Mouse (Mus musculus) B cell, adult 2 months (primary cell): ENCODE results near the gene Ppbp.
A peak's percentile ranks its signal among the peaks of the same experiment; 100 is the strongest.

ENCODE experiments used
- DNase-seq, 2 experiments: peaks; one replicate each; pipeline ENCODE4 v3.0.0; 2022

Ppbp gene

GRCm38 (mm10) chr5:90768218-90768617 lies at the start of gene Ppbp:
Ppbp (plus strand) TSS chr5:90768518.
- no peak for DNase-seq

DNA sequence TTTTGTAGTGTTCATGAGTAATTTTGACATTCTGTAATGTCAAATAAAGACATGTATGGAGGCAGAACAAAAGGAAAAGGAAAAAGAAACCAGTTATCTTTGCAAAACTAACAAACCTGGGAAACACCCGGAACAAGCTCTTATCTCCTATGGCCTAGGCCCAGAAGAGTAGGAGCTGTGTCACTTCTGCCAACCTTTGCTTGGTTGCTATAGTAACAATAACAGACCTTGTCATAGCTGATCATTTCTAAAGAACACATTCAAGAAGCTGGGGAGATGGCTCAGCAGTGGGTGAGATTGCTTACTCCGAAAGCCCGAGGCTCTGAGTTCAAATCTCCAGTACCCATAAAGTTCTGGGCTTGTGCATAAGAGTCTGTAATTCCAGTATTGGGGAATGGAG lies 45.7 kb upstream of the Ppbp start:
- no peak for DNase-seq

DNA sequence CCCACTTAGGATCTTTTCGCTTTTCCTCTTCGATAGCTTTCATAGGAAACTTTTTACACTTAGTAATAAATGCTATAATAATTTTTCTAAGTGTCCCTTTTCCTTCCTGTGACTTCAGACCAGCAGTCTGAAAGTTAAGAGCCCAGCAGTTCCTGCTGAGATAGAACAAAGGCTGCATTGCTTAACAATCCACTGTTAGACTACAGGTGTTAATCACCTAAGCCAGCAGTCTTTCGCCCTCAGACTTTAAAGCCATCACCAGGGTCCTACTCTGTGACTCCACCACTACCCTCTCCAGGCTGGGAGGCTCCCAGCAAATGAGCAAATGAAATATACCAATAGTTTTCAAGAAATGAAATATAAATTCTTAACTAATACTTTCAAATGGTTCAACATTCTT lies 40.1 kb upstream of the Ppbp start:
- DNase-seq = no peak

GRCm38 (mm10) chr5:90731480-90731879 lies 36.8 kb upstream of the Ppbp start:
- DNase-seq = no peak

- DNase-seq = peak; percentile 50 to 64
These were observed 26.3 kb upstream of the Ppbp start for GRCm38 (mm10) chr5:90742029-90742428.

GRCm38 (mm10) chr5:90753934-90754333 lies 14.4 kb upstream of the Ppbp start:
- DNase-seq = no peak

- DNase-seq = no peak
These were observed 10.2 kb upstream of the Ppbp start for GRCm38 (mm10) chr5:90758020-90758605.

GRCm38 (mm10) chr5:90759077-90760065 lies 8.9 kb upstream of the Ppbp start, which contains the start of gene Cxcl5:
Cxcl5 (plus strand) TSS chr5:90759360.
- DNase-seq = no peak

DNA sequence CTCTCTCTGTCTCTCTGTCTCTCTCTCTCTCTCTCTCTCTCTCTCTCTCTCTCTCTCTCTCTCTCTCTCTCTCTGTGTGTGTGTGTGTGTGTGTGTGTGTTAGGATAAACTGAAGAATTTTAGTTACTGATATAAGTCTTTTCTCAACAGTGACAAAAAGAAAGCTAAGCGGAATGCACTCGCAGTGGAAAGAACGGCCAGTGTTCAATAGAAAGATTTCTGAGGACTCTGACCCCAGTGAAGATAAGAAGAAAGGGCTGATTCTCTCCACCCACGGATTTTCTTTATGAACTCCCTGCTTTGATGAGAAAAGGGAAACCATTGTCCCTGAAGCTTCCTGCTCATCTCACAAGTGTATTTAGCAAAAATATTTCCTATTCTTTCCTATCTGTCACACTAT lies 8.0 kb upstream of the Ppbp start:
- DNase-seq = no peak

GRCm38 (mm10) chr5:90760844-90761243 lies 7.5 kb upstream of the Ppbp start:
- DNase-seq = no peak

- DNase-seq = no peak
These were observed 6.5 kb upstream of the Ppbp start for GRCm38 (mm10) chr5:90761834-90762233.

GRCm38 (mm10) chr5:90763912-90764665 lies 4.2 kb upstream of the Ppbp start:
- DNase-seq = no peak

- no peak for DNase-seq
These were observed 2.3 kb upstream of the Ppbp start for GRCm38 (mm10) chr5:90765821-90766606.

DNA sequence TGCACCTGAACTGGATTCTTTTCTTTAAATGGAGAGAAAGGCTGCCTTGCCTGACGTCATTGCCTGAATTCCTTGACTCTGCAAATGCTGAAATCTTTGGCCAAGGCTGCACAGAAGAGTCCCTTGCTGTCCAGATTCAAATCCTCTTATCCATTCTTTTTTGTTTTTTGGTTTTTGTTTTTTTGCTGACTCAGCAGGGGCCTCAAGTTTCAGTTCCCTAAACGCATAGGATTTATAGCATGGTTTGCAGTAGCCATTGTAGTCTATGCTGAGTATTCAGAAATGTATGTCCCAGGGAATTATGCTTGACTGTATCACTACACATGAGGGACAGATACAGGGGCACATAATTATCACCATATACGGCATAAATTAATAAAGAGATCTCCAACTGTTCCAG lies 3.1 kb downstream of the Ppbp start:
- DNase-seq = no peak

DNA sequence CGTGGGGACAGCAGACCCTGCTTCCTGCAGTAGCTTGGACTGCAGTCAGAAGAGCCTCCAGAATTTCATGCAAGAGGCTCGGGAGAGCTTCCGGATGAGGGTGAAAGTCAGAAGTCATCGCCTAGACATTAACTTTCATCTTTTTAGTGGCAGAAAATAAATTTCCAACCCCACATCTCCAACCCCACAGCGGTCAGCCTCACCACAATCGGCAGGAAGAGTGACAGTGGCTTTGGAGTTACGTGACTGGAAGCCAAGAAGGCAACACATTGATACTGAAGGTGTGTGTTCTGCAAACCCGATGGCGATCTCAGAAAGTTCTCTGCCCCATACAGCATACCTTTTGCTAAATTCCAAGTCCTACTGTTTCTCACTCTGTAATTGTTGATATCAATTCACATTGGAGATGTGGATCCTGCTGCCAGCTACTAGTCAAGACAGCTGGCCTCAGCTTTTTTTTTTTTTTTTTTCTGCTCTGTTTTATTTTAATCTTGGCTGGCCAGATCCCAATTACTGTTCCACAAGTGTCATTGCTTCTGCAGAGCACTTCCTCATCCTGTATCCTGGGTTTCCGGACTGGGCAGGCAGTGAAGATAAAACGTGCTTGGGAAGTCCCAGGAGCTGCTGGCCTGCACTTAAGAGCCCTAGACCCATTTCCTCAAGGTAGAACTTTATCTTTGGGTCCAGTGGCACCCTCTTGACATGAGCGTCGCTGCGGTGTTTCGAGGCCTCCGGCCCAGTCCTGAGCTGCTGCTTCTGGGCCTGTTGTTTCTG lies 3.7 kb downstream of the Ppbp start, which contains the start of gene Pf4:
TSS of gene Pf4 (plus strand) at position 556 of the 774 bp plus-strand sequence.
- DNase-seq = no peak

DNA sequence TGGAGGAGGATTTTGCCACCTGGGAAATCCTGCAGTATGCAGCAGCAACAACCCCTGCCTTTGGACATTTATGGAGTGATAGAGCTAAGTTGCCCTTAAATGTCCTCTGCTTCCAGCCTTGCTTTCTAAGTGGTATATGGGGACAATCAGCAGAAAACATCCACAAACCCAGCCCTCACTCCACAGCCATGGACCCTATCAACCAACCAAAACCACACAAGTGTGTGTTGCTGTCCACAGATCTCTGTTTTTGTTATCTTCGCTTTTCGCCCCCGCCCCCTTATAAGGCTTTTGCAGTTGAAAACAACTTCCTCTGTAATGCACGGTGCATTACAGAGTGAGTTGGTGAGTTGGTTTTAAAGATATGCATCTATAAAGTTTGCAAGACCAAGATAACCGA lies 7.2 kb downstream of the Ppbp start:
- DNase-seq = no peak

DNA sequence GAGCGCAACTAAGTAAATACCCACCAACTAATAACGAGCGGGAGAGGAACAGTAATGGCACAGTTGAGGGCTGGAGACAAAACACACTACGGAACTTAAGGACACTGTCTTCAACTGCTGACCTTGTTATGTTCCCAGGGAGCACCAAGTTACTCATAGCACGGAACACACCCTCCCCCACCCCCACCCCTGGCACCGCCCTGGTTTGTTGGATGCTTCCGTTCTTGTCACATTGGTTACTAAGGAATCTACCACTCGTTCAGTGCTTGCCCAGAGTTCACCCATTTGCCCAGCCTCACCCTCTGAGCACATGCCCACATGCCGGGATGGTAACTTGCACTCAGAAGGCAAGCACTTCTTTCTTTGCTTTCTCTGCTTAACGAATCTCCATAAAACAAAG lies 9.3 kb downstream of the Ppbp start:
- DNase-seq = no peak

DNA sequence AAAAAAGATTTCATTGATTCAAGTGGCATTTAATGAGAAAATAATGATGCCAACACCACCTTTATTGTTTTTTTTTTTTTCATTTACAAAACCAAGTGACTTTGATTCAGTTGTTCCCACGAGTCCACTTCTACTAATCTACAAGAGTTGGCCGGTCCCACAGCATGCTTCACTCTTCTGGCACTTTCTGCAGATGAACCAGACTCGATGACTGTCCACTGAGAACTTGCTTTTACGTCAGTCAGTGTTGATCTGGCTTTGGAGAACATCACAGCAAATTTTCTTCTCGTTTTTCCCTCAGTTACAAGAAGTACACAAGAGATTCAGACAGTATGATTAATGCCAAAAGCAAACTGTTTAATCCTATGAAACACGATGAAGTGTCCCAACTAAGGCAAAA lies 10.5 kb downstream of the Ppbp start:
- DNase-seq = no peak

- no peak for DNase-seq
These were observed 15.4 kb downstream of the Ppbp start for GRCm38 (mm10) chr5:90783697-90784096.

DNA sequence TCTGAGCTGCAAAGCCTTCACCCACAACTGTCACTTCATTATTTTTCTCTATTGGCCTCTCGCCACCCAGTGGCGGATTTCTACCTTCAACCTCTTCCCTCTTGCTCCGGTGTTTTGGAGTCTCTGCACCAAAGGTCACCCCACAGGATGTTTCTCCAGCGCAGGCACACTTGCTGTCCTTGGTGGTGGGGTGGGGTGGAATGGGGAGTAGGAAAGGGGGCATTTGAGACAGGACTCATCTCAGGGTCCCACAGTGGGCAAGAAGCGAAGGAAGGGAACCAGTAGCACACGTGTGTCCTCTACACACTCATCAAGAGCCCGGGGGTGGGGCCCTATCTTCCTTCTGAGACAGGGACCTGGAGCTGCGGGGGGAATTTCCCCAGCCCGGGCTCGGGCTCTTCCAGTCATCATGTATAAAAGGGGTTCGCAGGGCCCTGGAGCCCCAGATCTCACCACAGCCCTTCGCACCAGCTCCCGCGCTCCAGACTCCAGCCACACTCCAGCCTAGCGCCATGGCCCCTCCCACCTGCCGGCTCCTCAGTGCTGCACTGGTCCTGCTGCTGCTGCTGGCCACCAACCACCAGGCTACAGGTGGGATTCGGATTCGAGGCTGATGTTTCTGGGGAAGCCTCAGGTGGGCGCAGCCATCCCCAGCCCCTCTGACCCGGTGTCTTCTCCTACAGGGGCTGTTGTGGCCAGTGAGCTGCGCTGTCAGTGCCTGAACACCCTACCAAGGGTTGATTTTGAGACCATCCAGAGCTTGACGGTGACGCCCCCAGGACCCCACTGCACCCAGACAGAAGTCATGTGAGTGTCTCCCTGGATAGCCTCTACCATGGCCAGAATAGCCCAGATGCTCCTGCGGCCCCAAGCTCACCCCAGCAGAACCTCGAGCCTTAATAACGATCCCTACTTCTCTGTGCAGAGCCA lies 17.6 kb downstream of the Ppbp start, which contains the start of gene Cxcl3:
TSS of gene Cxcl3 (plus strand) at position 445 of the 930 bp plus-strand sequence.
- no peak for DNase-seq
